Mouse (Mus musculus) gastrocnemius, postnatal 4 days (tissue): ENCODE measurements at regions not wholly inside any gene's neighbourhood (a gene's known extent, or its start where the extent isn't known, plus 50 kb on each side); places are given as distances from the start of the nearest gene placed in this dataset.

Source experiments
- DNase-seq, 2 experiments: peaks; one replicate each; pipeline ENCODE4 v3.0.0; 2021 to 2022; ENCODE audit warnings: low spot score in 2 of 2, mixed read lengths in 2 of 2

- no peak for DNase-seq
Measured at GRCm38 (mm10) chr1:61172946-61173345, 195.2 kb downstream of the Icos start.

GRCm38 (mm10) chr1:61175239-61175638 lies 197.5 kb downstream of the Icos start:
- DNase-seq = no peak

- DNase-seq = no peak
Measured at GRCm38 (mm10) chr1:61179461-61179860, 201.7 kb downstream of the Icos start.

- peak; percentile 85 to 91 for DNase-seq
Measured at GRCm38 (mm10) chr1:61181099-61181821, 203.5 kb downstream of the Icos start.

- no peak for DNase-seq
Measured at GRCm38 (mm10) chr1:61187381-61188100, 209.8 kb downstream of the Icos start.

GRCm38 (mm10) chr1:61190921-61191320 lies 213.2 kb downstream of the Icos start:
- DNase-seq = no peak

GRCm38 (mm10) chr1:61198549-61199062 lies 220.9 kb downstream of the Icos start:
- no peak for DNase-seq

- no peak for DNase-seq
Measured at GRCm38 (mm10) chr1:61201006-61201405, 223.3 kb downstream of the Icos start.

GRCm38 (mm10) chr1:61202079-61202478 lies 224.4 kb downstream of the Icos start:
- DNase-seq = no peak

- DNase-seq = peak in 1 of 2 experiments; percentile 31
Measured at GRCm38 (mm10) chr1:61203170-61203569, 225.4 kb downstream of the Icos start.

- no peak for DNase-seq
Measured at GRCm38 (mm10) chr1:61203612-61204011, 225.9 kb downstream of the Icos start.

GRCm38 (mm10) chr1:61205137-61205536 lies 227.4 kb downstream of the Icos start:
- no peak for DNase-seq

GRCm38 (mm10) chr1:61206861-61207380 lies 229.2 kb downstream of the Icos start:
- DNase-seq = no peak

GRCm38 (mm10) chr1:61208386-61208785 lies 230.7 kb downstream of the Icos start:
- no peak for DNase-seq

- no peak for DNase-seq
Measured at GRCm38 (mm10) chr1:61221131-61221530, 243.4 kb downstream of the Icos start.

GRCm38 (mm10) chr1:61228942-61229341 lies 251.2 kb downstream of the Icos start:
- no peak for DNase-seq

GRCm38 (mm10) chr1:61233001-61233400 lies 255.3 kb downstream of the Icos start:
- no peak for DNase-seq

- DNase-seq = no peak
Measured at GRCm38 (mm10) chr1:61233476-61234297, 256.0 kb downstream of the Icos start.

- DNase-seq = no peak
Measured at GRCm38 (mm10) chr1:61234298-61234682, 256.6 kb downstream of the Icos start.

GRCm38 (mm10) chr1:61236511-61236910 lies 258.8 kb downstream of the Icos start:
- no peak for DNase-seq

GRCm38 (mm10) chr1:61238668-61239067 lies 260.9 kb downstream of the Icos start:
- no peak for DNase-seq
